Mouse (Mus musculus) heart, adult 2 months (tissue): ENCODE measurements around the gene Cpne2.

ENCODE experiments used
- CTCF ChIP-seq: fragments of 200-600 bp; IDR thresholded peaks from 2 replicates; pipeline ENCODE4 v1.8.1; 2022; ENCODE audit warnings: antibody characterized with exemption, mild to moderate bottlenecking, moderate library complexity
- POLR2A ChIP-seq: fragments of 200-500 bp; IDR thresholded peaks from 2 replicates; pipeline ENCODE4 v1.6.1; 2011; ENCODE audit warnings: mild to moderate bottlenecking, low read depth, low read length, control low read depth; ENCODE audit not compliant: insufficient read depth

DNA sequence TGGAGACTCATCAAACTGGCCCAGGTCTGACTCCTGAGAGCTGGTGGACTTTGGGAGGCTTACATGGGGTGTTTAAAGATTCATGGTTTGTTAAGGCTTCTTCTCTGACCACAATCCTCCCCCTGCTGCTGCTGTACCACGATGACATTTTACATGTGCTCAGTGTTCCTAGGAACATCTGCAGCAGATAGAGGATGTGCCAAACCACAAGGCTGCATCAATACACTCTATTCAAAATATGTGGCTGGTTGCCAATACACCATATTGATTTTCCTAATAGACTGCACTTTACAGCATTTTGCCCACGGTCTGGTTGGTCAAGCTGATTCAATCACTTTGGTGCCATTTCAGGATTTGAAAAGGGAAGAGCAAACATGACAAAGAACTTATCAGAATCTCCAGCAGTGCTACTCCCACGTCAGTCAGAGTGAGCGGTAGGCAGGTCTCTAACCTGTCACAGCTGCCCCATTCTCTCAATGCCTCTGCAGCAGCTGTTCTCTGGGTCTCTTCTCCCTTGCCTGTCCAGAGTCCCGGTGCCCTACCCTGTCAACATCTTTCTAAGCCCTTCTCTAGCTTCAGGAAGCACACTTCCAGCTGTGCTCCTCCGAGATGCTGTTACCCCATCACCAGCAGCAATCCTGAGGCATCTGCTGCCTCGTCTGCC lies 49.2 kb downstream of the Cpne2 start:
- TF ChIP-seq CTCF = no peak
- TF ChIP-seq POLR2A = no peak
